Mouse (Mus musculus): ENCODE data around the gene Rplp1. TPM values are rescaled to one million over a fixed set of nuclear protein-coding genes. Genes with fewer than 3 reads are reported as not detected.

The Rplp1 gene
- polyA plus RNA-seq, 1 experiment, result 8,063 TPM

DNA sequence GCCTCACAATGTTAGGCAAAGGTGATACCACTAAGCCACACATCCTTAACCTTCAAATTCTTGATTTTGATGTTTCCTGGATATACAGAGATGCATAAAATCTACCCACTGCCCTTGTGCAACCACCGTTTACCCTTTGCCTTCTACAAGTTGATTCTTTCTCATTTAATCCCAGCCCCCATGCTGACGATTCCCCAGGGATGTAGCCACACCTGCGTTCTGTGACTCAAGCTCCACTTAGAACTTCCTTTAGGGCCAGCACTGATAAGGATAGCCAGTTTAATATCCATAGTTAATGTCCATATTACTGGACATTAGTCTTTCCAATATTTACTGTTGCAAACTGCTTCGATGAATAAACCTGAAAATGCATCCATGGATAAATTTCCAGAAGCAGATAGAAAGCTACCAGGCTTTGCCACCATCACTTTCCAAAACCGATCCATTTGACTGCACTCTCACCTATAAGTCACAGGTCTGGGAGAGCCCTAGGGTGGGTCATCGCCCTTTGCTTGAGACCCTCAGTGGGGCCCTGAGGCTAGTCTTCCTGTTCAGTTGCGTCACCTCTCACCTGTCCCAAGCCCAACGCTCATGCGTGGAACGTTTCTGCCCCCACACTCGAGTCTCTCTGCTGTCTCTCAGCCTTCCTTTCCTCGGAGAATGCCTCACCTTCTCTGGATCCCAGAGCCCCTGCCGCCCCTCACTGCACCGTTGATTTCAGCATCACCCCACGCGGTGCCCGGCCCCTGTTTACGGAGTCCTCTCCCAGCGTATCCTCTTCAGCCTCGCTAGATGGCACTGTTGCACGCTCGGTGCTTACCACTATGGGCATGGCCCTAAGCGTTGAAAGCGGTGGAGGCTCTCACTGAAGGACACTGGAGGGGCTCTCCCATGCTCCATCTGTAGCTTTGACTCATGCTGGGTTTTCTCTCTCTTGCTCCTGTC lies 33.3 kb upstream of the Rplp1 start:
- H3K4me3 ChIP-seq (ENCODE audit: insufficient read depth, low read depth, low read length), result peak overlapping the region; percentile 45
- peak; percentile 79 for DNase-seq
- no peaks in the 10 kb centered on the region for H3K27me3 ChIP-seq (replicated peaks; ENCODE audit: control insufficient read depth, insufficient read depth, low read length)
- H3K4me1 ChIP-seq (ENCODE audit: control insufficient read depth, insufficient read depth, low read length), result no peaks in the 10 kb centered on the region
- 4% methylated on average over 24 of the region's 24 CpGs for WGBS
- TF ChIP-seq POLR2A (IDR thresholded peaks at IDR 0.05; ENCODE audit: low read depth, low read length), result no peak
- peak; percentile 95 for TF ChIP-seq CTCF (conservative IDR thresholded peaks at IDR 0.05; ENCODE audit: insufficient read depth, insufficient read length, low read depth, low read length)
- H3K36me3 ChIP-seq (ENCODE audit: control insufficient read depth, insufficient read depth, low read length), result no peaks in the 10 kb centered on the region
- peak overlapping the region; percentile 37; the same call in 1 of the 2 replicates for H3K27ac ChIP-seq (ENCODE audit: insufficient read depth, low read depth, low read length)

DNA sequence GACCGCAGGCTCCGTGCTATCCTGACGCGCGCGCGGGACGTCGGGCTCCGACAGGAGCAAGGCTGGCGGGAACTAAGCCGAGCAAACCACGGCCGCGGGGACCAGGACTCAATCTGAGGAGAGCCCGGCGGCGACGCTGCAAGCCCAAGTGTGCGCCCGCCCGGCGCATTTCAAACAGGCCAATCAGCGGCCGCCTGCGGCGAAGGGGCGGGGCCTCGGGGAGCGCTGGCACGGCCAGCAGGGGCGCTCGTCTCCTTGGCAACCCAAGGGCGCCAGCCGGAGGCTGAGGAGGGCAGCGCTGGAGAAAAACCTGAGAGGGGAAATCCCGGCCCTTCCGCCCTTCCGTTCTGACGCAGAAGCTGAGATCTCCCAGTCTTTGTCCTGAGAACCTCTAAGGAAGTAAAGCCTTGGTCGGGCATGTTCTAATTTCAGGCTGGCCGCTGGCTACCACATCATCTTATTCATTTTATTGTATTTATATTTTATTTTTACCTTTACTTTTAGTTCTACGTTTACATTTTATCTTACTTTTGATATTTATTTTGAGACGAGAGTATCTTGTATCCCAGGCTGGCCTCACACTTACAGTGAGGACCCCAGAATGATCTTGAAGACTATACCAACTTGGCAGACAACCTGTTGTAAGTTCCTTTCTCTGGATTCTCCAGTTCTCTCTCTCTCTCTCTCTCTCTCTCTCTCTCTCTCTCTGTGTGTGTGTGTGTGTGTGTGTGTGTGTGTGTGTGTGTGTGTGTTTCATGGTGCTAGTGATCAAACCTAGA lies 32.5 kb upstream of the Rplp1 start, which contains the start of gene Kif23:
Gene Kif23, minus strand, starts transcription at position 152 of the 779 bp plus-strand sequence.
- under 1% methylated on average over 43 of the region's 44 CpGs for WGBS
- H3K4me3 ChIP-seq (ENCODE audit: insufficient read depth, low read depth, low read length), result peak within 1 kb of the TSS; percentile 53
- H3K4me1 ChIP-seq (ENCODE audit: control insufficient read depth, insufficient read depth, low read length), result no peaks in the 10 kb centered on the region
- TF ChIP-seq CTCF (conservative IDR thresholded peaks at IDR 0.05; ENCODE audit: insufficient read depth, insufficient read length, low read depth, low read length) (peak; percentile 56), POLR2A (IDR thresholded peaks at IDR 0.05; ENCODE audit: low read depth, low read length) (no peak)
- no peaks in the 10 kb centered on the region for H3K27me3 ChIP-seq (replicated peaks; ENCODE audit: control insufficient read depth, insufficient read depth, low read length)
- peak within 1 kb of the TSS; percentile 37 for H3K27ac ChIP-seq (ENCODE audit: insufficient read depth, low read depth, low read length)
- peak; percentile 97 for DNase-seq
- no peaks in the 10 kb centered on the region for H3K36me3 ChIP-seq (ENCODE audit: control insufficient read depth, insufficient read depth, low read length)

DNA sequence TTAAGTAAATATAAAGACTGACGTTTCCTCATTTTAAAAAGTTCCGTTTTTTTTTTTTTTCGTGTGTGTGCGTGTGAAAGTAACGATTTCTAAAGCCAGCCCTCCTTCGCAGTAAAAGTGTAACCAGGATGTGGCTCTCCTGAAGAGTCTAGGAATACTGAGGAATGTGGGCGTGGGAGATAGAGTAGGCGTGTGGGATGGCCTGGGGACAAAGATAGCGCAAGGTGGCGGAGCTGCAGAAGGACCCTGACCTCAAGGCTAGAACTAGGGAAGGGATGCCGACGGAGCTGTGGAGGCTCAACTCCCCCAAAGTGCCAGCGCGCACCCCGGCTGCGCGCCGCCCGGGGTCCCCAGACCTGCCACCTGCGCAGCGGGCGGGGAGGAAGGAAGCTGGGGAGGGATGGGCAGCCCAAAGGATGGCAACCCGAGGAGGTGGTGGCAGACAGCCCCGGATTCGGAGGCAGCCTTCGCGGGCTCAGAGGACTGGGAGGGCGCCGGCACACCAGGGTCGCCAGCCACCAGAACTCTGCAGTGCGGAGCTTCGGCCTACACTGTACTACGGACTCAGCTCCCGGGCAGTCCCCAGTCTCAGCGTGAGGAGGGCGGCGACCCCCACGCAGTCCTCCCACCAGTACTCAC lies 31.8 kb upstream of the Rplp1 start:
- peak; percentile 49 for DNase-seq
- peak overlapping the region; percentile 53 for H3K4me3 ChIP-seq (ENCODE audit: insufficient read depth, low read depth, low read length)
- no peaks in the 10 kb centered on the region for H3K4me1 ChIP-seq (ENCODE audit: control insufficient read depth, insufficient read depth, low read length)
- no peaks in the 10 kb centered on the region for H3K27me3 ChIP-seq (replicated peaks; ENCODE audit: control insufficient read depth, insufficient read depth, low read length)
- no peak overlapping the region for H3K27ac ChIP-seq (ENCODE audit: insufficient read depth, low read depth, low read length)
- TF ChIP-seq POLR2A (IDR thresholded peaks at IDR 0.05; ENCODE audit: low read depth, low read length), result no peak
- no peak for TF ChIP-seq CTCF (conservative IDR thresholded peaks at IDR 0.05; ENCODE audit: insufficient read depth, insufficient read length, low read depth, low read length)
- no peaks in the 10 kb centered on the region for H3K36me3 ChIP-seq (ENCODE audit: control insufficient read depth, insufficient read depth, low read length)
- WGBS, result under 1% methylated on average over 38 of the region's 38 CpGs

DNA sequence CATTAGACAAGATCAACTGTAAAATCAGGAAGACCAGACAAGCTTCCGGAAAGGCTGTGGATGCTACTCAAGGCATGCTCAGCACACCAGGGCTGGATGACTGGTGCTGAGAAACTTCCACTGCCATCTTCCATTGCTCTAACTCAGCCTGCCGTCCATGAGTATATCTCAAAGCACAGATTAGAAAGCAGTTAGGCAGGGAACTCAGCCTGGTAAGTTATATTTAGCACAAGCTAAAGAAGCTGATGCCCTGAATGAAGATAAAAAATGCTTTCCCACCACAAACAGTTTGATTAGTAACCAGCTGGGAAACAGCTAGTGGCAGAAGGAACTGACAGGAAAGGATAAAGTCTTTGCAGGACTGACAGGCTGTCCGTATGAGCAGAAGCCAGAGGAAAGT lies 26.7 kb upstream of the Rplp1 start:
- Histone ChIP-seq H3K4me3 (ENCODE audit: insufficient read depth, low read depth, low read length) (no peak overlapping the region), H3K27me3 (replicated peaks; ENCODE audit: control insufficient read depth, insufficient read depth, low read length) (no peaks in the 10 kb centered on the region), H3K36me3 (ENCODE audit: control insufficient read depth, insufficient read depth, low read length) (no peaks in the 10 kb centered on the region), H3K4me1 (ENCODE audit: control insufficient read depth, insufficient read depth, low read length) (no peaks in the 10 kb centered on the region), H3K27ac (ENCODE audit: insufficient read depth, low read depth, low read length) (no peak overlapping the region)
- 75% methylated on average over 3 of the region's 3 CpGs for WGBS
- DNase-seq, result no peak
- TF ChIP-seq CTCF (conservative IDR thresholded peaks at IDR 0.05; ENCODE audit: insufficient read depth, insufficient read length, low read depth, low read length), result no peak
- TF ChIP-seq POLR2A (IDR thresholded peaks at IDR 0.05; ENCODE audit: low read depth, low read length), result no peak

DNA sequence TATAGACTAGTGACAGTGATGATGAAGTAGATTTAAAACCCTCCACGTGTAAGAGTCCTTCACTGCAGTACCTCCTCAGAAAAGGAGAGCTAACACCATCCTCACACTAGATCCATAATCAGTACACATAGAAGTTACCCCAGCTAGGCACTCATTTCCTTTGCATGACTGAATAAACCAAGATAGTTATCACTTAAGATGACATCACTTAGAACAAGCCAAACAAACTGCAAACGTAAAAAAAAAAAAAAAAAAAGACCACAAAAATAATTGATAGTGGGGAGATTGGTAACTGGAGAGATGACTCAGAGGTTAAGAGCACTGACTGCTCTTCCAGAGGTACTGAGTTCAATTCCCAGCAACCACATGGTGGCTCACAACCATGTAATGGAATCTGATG lies 19.0 kb upstream of the Rplp1 start:
- 76% methylated on average over 2 of the region's 2 CpGs for WGBS
- no peak overlapping the region for H3K27ac ChIP-seq (ENCODE audit: insufficient read depth, low read depth, low read length)
- TF ChIP-seq POLR2A (IDR thresholded peaks at IDR 0.05; ENCODE audit: low read depth, low read length), result no peak
- TF ChIP-seq CTCF (conservative IDR thresholded peaks at IDR 0.05; ENCODE audit: insufficient read depth, insufficient read length, low read depth, low read length), result no peak
- H3K27me3 ChIP-seq (replicated peaks; ENCODE audit: control insufficient read depth, insufficient read depth, low read length), result no peaks in the 10 kb centered on the region
- no peaks in the 10 kb centered on the region for H3K36me3 ChIP-seq (ENCODE audit: control insufficient read depth, insufficient read depth, low read length)
- H3K4me3 ChIP-seq (ENCODE audit: insufficient read depth, low read depth, low read length), result no peak overlapping the region
- no peaks in the 10 kb centered on the region for H3K4me1 ChIP-seq (ENCODE audit: control insufficient read depth, insufficient read depth, low read length)
- DNase-seq, result no peak

DNA sequence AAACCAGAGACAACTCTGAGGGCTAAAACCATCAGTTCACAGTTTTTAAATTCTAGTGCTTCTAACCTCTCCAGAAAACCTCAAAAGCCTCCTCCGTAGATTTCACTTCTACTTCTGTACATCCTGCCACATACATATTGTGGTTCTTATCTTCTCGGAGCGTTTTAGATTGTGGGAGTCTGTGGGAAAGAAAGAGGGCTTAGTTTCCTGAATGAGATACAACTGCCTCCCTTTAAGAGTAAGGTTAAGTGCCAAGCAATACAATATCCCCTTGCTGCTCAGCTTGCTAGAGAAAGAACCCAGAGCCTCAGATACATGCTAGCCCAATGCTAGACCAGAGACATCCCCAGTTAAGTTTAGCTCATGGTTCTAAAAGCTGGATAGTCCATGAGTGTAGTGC lies 17.7 kb upstream of the Rplp1 start:
- Histone ChIP-seq H3K27ac (ENCODE audit: insufficient read depth, low read depth, low read length) (no peak overlapping the region), H3K27me3 (replicated peaks; ENCODE audit: control insufficient read depth, insufficient read depth, low read length) (no peaks in the 10 kb centered on the region), H3K4me1 (ENCODE audit: control insufficient read depth, insufficient read depth, low read length) (no peaks in the 10 kb centered on the region), H3K4me3 (ENCODE audit: insufficient read depth, low read depth, low read length) (no peak overlapping the region), H3K36me3 (ENCODE audit: control insufficient read depth, insufficient read depth, low read length) (no peaks in the 10 kb centered on the region)
- TF ChIP-seq CTCF (conservative IDR thresholded peaks at IDR 0.05; ENCODE audit: insufficient read depth, insufficient read length, low read depth, low read length) (no peak), POLR2A (IDR thresholded peaks at IDR 0.05; ENCODE audit: low read depth, low read length) (no peak)
- 96% methylated on average over 3 of the region's 3 CpGs for WGBS
- DNase-seq, result no peak

Data from kidney, adult 2 months (tissue).